Mouse (Mus musculus) midbrain, embryonic 13.5 days (tissue): ENCODE results near the gene Ccr6. TPM values are rescaled to one million over a fixed set of nuclear protein-coding genes. Genes with fewer than 3 reads are reported as not detected.

ENCODE experiments used
- ATAC-seq: fragments of 200-750 bp; cut with Nextera tagmentation; 2 replicates; pipeline ENCODE4 v1.8.0; 2017; ENCODE audit warnings: mild to moderate bottlenecking, moderate TSS enrichment, moderate library complexity
- H3K27ac ChIP-seq: fragments of 300-500 bp; sonication (generic); 2 replicates; pipeline ENCODE4 v1.5.1; 2015; ENCODE audit warnings: inconsistent platforms, mild to moderate bottlenecking, moderate library complexity
- H3K27me3 ChIP-seq: fragments of 300-500 bp; sonication (generic); 2 replicates; pipeline ENCODE4 v1.6.1; 2015; ENCODE audit warnings: mild to moderate bottlenecking, inconsistent platforms
- H3K36me3 ChIP-seq: fragments of 300-500 bp; sonication (generic); 2 replicates; pipeline ENCODE4 v1.6.1; 2015; ENCODE audit warnings: mild to moderate bottlenecking, inconsistent platforms
- H3K4me1 ChIP-seq: fragments of 300-500 bp; sonication (generic); replicated peaks from 2 replicates; pipeline ENCODE4 v1.6.1; 2015; ENCODE audit warnings: inconsistent platforms
- H3K4me2 ChIP-seq: fragments of 300-500 bp; sonication (generic); replicated peaks from 2 replicates; pipeline ENCODE4 v1.6.1; 2015; ENCODE audit warnings: moderate library complexity, mild to moderate bottlenecking, inconsistent platforms
- H3K4me3 ChIP-seq: fragments of 300-500 bp; sonication (generic); replicated peaks from 2 replicates; pipeline ENCODE4 v1.5.1; 2015; ENCODE audit warnings: mild to moderate bottlenecking, inconsistent platforms
- H3K9ac ChIP-seq: fragments of 300-500 bp; sonication (generic); replicated peaks from 2 replicates; pipeline ENCODE4 v1.6.1; 2015; ENCODE audit warnings: mild to moderate bottlenecking, inconsistent platforms
- H3K9me3 ChIP-seq: fragments of 300-500 bp; sonication (generic); 2 replicates; pipeline ENCODE4 v1.6.1; 2016; ENCODE audit warnings: mild to moderate bottlenecking, inconsistent platforms
- WGBS: fragments of 180-500 bp; shearing (Covaris S2); methylation state at CpG from one replicate; pipeline ENCODE4 v1.1.7; 2015; 5-methylcytosine and 5-hydroxymethylcytosine counted together
- polyA plus RNA-seq: library from polyadenylated mRNA; unstranded; fragments of >200 nt; fragmentation: Nextera tagmentation; extraction: Ambion mirVana; gene quantifications from 2 replicates; pipeline ENCODE4 v1.2.1, GENCODE M21; 2015

Ccr6 gene
- polyA plus RNA-seq, 1 experiment from 2014 or later = not detected

DNA sequence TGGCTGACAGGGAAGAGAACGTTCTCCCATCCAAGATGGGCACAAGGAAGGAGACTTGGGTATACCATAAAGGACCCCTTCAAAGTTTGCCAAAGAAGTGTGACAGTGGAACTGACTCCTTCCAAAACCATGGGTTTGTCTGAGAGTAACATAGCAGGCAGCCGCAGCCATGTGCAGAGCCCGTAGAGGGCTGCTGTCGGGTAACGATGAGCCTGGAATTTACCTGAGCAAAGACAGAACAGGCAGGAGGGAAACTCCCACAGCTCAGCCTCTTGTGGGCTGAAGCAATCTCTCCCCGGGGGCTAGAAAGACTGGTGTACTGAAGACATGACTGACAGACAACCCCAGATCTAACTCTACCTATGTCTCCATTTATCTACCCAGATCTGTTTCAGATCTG lies 24.4 kb upstream of the Ccr6 start:
- Histone ChIP-seq H3K27me3 (no peaks in the 10 kb centered on the region), H3K9ac (no peak overlapping the region), H3K4me3 (no peak overlapping the region), H3K36me3 (no peaks in the 10 kb centered on the region), H3K9me3 (no peaks in the 10 kb centered on the region), H3K4me2 (no peak overlapping the region), H3K4me1 (no peaks in the 10 kb centered on the region), H3K27ac (no peak overlapping the region)
- ATAC-seq = no peak
- 92% methylated on average over 6 of the region's 6 CpGs for WGBS

DNA sequence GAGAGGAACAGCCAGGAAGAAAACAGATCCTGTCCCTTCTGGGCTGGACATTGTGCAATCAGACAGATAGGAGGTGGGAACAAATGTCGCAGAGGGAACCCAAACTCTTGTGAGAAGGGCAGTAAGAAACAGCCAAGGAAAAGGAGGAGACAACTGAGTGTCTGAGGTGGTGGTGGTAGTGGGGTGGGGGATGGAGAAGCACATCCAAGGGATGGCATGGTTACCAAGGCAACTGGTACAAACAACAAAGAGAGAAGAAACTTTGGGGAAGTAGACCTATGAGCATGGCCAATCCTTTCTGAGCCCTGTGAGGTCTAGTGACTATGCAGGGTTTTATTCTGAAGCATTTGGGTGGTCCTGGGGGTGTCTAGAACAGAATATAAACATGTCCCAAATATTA lies 21.5 kb upstream of the Ccr6 start:
- no peaks in the 10 kb centered on the region for H3K36me3 ChIP-seq
- H3K27me3 ChIP-seq = no peaks in the 10 kb centered on the region
- H3K4me2 ChIP-seq = no peak overlapping the region
- no peak overlapping the region for H3K9ac ChIP-seq
- H3K4me3 ChIP-seq = no peak overlapping the region
- WGBS = 96% methylated on average over 1 of the region's 1 CpGs
- no peak overlapping the region for H3K27ac ChIP-seq
- no peaks in the 10 kb centered on the region for H3K9me3 ChIP-seq
- H3K4me1 ChIP-seq = no peaks in the 10 kb centered on the region
- ATAC-seq = no peak

DNA sequence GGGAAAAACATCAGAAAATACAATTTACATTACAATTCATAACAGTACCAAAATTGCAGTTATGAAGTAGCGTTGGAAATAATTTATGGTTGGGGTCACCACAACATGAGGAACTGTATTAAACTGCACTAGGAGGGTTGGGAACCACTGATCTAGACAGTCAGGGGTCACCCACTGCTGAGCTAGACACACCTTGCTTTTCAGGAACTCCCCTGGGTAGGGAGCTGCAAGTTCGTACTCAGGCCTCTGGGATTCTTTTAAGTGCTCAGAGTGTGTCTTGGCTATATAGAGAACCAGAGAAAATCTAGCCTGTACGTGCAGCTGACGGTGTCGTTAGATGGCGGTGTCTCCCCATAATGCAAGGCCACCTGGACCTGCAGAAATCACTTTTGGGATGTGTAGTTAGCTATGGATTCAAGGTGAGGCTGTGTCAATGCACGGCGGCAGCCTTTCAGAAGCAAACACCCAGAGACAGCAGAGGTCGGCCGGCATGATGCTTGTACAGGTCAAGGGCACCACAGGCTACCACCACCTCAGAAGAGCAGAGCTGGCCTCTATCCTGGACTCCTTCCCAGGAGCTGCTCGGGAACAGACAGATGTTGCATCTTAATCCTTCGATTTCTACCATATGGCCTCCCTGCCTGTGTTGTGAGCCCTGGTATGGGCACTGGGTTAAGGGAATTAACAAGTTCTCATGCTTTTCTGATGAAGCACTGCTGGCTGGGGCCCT lies 20.7 kb upstream of the Ccr6 start:
- H3K27ac ChIP-seq = no peak overlapping the region
- H3K36me3 ChIP-seq = no peaks in the 10 kb centered on the region
- no peak overlapping the region for H3K9ac ChIP-seq
- no peaks in the 10 kb centered on the region for H3K9me3 ChIP-seq
- no peak overlapping the region for H3K4me2 ChIP-seq
- WGBS = 94% methylated on average over 12 of the region's 12 CpGs
- H3K4me3 ChIP-seq = no peak overlapping the region
- H3K27me3 ChIP-seq = no peaks in the 10 kb centered on the region
- H3K4me1 ChIP-seq = no peaks in the 10 kb centered on the region
- ATAC-seq = no peak

DNA sequence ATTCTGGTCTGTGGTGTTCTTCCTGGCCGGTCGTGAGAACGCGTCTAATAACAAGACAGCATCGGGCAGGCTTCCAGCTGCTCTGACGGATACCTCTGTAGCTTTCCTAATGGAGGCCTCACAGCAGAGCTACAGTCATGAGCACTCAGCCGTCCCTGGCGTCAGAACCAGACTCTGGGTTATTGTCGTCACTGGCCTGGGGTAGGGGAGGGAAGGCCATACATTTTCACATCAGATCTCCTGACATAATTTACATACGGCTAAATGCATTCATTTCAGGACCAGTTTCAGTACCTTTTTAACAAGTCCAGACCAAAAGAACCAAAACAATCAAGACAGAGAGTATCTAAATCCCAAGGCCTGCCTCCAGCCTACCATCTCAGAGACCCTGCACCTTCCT lies 12.6 kb upstream of the Ccr6 start:
- WGBS = 89% methylated on average over 10 of the region's 10 CpGs
- H3K9ac ChIP-seq = no peak overlapping the region
- H3K27me3 ChIP-seq = no peaks in the 10 kb centered on the region
- no peaks in the 10 kb centered on the region for H3K9me3 ChIP-seq
- H3K4me2 ChIP-seq = no peak overlapping the region
- H3K4me1 ChIP-seq = no peaks in the 10 kb centered on the region
- ATAC-seq = no peak
- H3K4me3 ChIP-seq = no peak overlapping the region
- no peaks in the 10 kb centered on the region for H3K36me3 ChIP-seq
- no peak overlapping the region for H3K27ac ChIP-seq

DNA sequence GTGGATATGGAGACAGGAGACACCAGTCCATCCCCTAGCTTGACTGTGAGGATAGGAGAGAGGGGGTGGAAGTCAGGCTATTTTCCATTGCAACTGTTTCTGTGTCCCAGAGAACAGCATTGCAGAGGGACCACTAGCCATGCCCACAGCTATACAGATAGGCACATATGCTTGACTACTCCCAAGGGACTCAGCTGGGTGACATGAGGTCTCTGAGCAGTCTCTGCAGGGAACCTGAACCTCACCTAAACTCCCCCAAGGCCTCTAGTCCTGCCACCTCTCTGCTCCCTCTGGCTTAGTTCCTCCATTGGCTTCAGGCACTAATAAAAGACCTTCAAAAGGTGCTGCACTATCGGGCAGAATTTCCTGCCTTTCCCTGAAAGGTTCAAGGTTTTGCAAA lies 11.8 kb upstream of the Ccr6 start:
- no peaks in the 10 kb centered on the region for H3K9me3 ChIP-seq
- no peak overlapping the region for H3K9ac ChIP-seq
- no peak for ATAC-seq
- no peaks in the 10 kb centered on the region for H3K4me1 ChIP-seq
- H3K27me3 ChIP-seq = no peaks in the 10 kb centered on the region
- H3K27ac ChIP-seq = no peak overlapping the region
- 85% methylated on average over 1 of the region's 1 CpGs for WGBS
- no peak overlapping the region for H3K4me2 ChIP-seq
- H3K36me3 ChIP-seq = no peaks in the 10 kb centered on the region
- H3K4me3 ChIP-seq = no peak overlapping the region

DNA sequence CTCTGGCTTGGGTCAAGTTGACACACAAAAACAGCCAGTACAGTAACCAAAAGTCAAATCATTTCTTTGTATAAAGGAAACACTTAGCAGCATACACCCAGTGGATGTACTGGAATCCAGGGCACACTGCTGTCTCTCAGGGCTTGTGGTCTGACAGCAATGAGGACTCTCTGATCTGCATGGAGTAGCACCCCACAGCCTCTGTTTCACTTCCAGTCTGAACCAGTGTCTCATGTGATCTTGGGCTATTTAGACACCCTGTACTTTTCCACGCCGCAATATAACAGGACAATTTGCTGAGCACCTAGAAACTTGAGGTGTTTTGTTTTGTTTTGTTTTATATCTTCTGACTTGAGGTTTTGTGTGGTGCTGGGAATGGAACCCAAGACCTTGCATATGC lies 10.7 kb upstream of the Ccr6 start:
- ATAC-seq = no peak
- no peak overlapping the region for H3K9ac ChIP-seq
- no peak overlapping the region for H3K4me2 ChIP-seq
- H3K4me1 ChIP-seq = no peaks in the 10 kb centered on the region
- H3K9me3 ChIP-seq = no peaks in the 10 kb centered on the region
- H3K27ac ChIP-seq = no peak overlapping the region
- H3K27me3 ChIP-seq = no peaks in the 10 kb centered on the region
- WGBS = 92% methylated on average over 2 of the region's 2 CpGs
- H3K4me3 ChIP-seq = no peak overlapping the region
- H3K36me3 ChIP-seq = no peaks in the 10 kb centered on the region

DNA sequence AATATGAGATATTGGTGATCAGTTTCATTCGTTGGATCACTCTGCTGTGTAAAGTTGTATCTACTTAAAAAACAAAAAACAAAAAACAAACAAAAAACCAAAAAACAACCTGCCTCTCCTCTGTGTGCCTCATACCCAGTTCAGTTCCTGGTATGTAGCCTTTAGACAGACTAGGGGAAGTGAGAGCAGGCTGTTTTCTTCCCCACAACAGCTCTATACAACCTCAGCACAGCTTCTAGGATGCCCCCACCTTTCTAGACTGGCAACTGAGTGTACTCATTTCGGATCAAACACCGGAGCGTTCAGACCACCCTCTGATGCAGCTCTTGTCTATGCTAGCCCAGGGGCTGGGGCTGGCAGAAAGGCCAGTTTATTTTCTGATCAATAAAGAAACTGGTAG lies 10.1 kb upstream of the Ccr6 start:
- Histone ChIP-seq H3K4me2 (no peak overlapping the region), H3K27me3 (no peaks in the 10 kb centered on the region), H3K9me3 (no peaks in the 10 kb centered on the region), H3K27ac (no peak overlapping the region), H3K4me1 (no peaks in the 10 kb centered on the region), H3K9ac (no peak overlapping the region), H3K36me3 (no peaks in the 10 kb centered on the region), H3K4me3 (no peak overlapping the region)
- no peak for ATAC-seq
- 82% methylated on average over 4 of the region's 4 CpGs for WGBS

DNA sequence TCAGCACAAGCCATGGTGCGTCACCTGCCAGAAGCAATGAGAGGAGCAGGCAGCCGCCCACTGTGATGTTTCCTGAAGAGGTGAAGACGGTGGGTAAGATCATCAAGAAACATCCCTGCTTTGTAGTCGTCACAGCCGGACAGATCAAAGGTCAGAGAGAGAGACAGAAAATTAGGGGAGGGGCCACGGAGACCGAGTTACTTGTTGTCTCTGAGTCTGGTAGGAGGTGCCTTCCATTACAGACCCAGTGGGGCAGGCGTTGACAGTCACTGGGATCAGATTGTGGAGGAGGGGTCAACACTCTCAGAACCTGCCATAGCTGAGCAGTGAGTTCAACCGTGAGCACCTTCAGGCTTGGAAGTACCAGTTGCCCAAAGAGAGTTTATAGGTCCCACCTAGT lies 7.2 kb upstream of the Ccr6 start:
- Histone ChIP-seq H3K27me3 (no peaks in the 10 kb centered on the region), H3K9ac (no peak overlapping the region), H3K36me3 (no peaks in the 10 kb centered on the region), H3K4me2 (no peak overlapping the region), H3K9me3 (no peaks in the 10 kb centered on the region), H3K4me1 (no peaks in the 10 kb centered on the region), H3K4me3 (no peak overlapping the region), H3K27ac (no peak overlapping the region)
- no peak for ATAC-seq
- 41% methylated on average over 9 of the region's 9 CpGs for WGBS

DNA sequence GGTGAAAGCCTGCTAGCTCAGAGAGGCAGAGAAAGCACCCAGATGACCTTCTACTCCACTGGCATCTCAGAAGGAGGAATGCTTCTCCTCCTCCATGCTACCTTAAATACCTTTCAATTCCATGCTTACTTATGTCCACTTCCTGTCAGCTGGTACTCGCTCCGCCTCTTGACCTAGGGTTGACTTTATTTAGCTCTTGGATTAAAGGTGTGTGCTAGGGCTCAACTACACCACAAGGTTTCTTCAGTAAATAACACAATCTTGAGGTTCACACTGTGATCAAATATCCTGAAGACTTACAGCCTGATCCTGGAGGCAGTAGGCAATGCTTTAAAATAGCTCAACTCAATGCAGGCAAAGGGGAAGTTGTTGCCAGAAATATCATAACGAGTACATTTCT lies 6.2 kb upstream of the Ccr6 start:
- no peak overlapping the region for H3K4me2 ChIP-seq
- no peaks in the 10 kb centered on the region for H3K4me1 ChIP-seq
- no peak overlapping the region for H3K9ac ChIP-seq
- no peaks in the 10 kb centered on the region for H3K27me3 ChIP-seq
- H3K27ac ChIP-seq = no peak overlapping the region
- no peaks in the 10 kb centered on the region for H3K36me3 ChIP-seq
- WGBS = 93% methylated on average over 3 of the region's 3 CpGs
- no peak for ATAC-seq
- H3K9me3 ChIP-seq = no peaks in the 10 kb centered on the region
- no peak overlapping the region for H3K4me3 ChIP-seq

DNA sequence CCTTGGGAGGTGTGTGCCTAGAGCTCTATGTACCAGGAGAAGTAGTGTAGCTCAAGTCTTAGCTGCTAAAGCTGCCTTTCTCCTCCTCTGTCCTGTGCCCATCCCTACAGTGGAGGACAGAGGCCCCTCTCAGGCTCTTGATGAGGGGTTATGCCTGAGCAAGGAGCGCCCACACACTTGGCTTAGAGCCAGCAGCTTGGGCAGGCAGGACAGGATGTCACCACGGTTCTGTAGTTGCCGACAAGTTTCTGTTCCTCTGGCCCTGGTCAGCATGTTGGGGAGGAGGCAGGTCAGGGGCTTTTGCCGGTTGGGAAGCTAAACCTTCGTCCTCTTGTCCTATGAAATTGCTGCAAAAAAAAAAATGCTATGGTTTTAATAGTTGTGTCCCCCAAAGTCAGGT lies 3.8 kb upstream of the Ccr6 start:
- no peak overlapping the region for H3K4me2 ChIP-seq
- no peaks in the 10 kb centered on the region for H3K4me1 ChIP-seq
- no peaks in the 10 kb centered on the region for H3K27me3 ChIP-seq
- no peaks in the 10 kb centered on the region for H3K36me3 ChIP-seq
- no peak overlapping the region for H3K9ac ChIP-seq
- H3K27ac ChIP-seq = no peak overlapping the region
- no peak for ATAC-seq
- 78% methylated on average over 5 of the region's 5 CpGs for WGBS
- no peak overlapping the region for H3K4me3 ChIP-seq
- no peaks in the 10 kb centered on the region for H3K9me3 ChIP-seq

DNA sequence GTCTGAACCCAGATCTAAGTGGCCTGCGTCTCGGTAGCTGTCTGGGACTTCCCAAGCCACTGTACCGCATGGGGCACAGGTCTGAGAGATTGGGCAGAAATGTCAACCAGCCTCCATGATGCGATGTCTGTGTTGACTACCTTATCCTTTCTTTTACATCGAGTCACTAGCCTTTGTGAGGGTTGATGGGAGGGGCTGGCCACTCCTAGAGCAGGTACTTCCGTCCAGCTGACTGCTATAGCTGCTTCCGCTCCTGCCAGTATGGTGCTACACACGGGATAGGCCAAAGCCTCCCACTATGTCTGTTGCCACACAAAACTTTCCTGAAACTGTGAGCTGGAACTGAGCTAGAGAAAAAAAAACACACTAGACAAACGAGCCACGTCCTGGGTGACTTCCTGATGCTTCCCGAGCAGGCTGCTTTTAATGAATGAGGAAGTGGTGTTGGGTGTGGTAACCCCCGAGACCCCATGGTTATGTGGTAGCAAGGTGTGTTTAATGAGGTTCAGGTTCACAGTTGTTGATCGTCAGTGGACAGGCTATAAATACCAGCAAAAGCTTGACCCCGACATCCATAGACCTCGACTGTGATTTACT lies 2.1 kb upstream of the Ccr6 start:
- Histone ChIP-seq H3K27ac (no peak overlapping the region), H3K9ac (no peak overlapping the region), H3K4me1 (no peaks in the 10 kb centered on the region), H3K4me2 (no peak overlapping the region), H3K36me3 (no peaks in the 10 kb centered on the region), H3K4me3 (no peak overlapping the region), H3K9me3 (no peaks in the 10 kb centered on the region), H3K27me3 (no peaks in the 10 kb centered on the region)
- no peak for ATAC-seq
- 84% methylated on average over 15 of the region's 15 CpGs for WGBS

DNA sequence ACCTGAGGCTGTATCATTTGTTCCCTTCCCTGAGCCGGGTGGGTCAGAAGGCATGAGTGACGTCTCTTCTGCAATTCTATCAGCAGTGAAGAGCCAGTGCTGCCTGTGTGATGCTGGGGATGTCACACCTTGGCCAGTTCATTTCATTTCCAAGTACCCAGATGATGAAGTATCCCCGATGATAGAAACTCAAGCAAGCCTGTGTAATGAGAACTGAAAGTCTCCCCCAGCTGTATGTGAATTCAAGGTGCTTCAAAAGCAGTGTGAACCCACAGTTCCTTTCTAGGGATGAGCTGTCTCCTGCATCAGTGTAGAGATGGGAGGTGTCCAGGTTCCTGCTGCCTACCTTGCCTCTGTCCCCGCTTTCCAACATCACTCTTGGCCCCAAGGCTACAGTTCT lies 1.3 kb upstream of the Ccr6 start:
- Histone ChIP-seq H3K9me3 (no peaks in the 10 kb centered on the region), H3K4me3 (no peak overlapping the region), H3K27ac (no peak overlapping the region), H3K27me3 (no peaks in the 10 kb centered on the region), H3K9ac (no peak overlapping the region), H3K4me1 (no peaks in the 10 kb centered on the region), H3K36me3 (no peaks in the 10 kb centered on the region), H3K4me2 (no peak overlapping the region)
- WGBS = 85% methylated on average over 4 of the region's 4 CpGs
- no peak for ATAC-seq
